Mouse (Mus musculus): ENCODE data around the gene Hnrnph3.
"Not testable (repeated sequence)": the region's sequence is repeated elsewhere in the genome, so short reads cannot be mapped to it uniquely, and the experiment has no call there.

Hnrnph3 gene

GRCm38 (mm10) chr10:63023749-63024579, at the start of gene Hnrnph3, which contains the start of gene Pbld2:
Hnrnph3 (minus strand) TSS chr10:63024217.
Pbld2 (plus strand) TSS chr10:63024315.
- peak; percentile 98 to 99 for DNase-seq (ENCODE audit: low spot score in 2 of 2)

GRCm38 (mm10) chr10:63065988-63066387, 42.0 kb upstream of the Hnrnph3 start:
- DNase-seq (ENCODE audit: low spot score in 2 of 2): peak; percentile 79 to 86

GRCm38 (mm10) chr10:63065561-63065960, 41.5 kb upstream of the Hnrnph3 start:
- no peak for DNase-seq (ENCODE audit: low spot score in 2 of 2)

- no peak for DNase-seq (ENCODE audit: low spot score in 2 of 2)
These were observed 40.5 kb upstream of the Hnrnph3 start for GRCm38 (mm10) chr10:63064516-63064915.

- DNase-seq (ENCODE audit: low spot score in 2 of 2): no peak
These were observed 39.3 kb upstream of the Hnrnph3 start for GRCm38 (mm10) chr10:63063365-63063764.

GRCm38 (mm10) chr10:63062696-63063095, 38.7 kb upstream of the Hnrnph3 start:
- DNase-seq (ENCODE audit: low spot score in 2 of 2): no peak

- no peak for DNase-seq (ENCODE audit: low spot score in 2 of 2)
These were observed 37.2 kb upstream of the Hnrnph3 start for GRCm38 (mm10) chr10:63061266-63061665.

- DNase-seq (ENCODE audit: low spot score in 2 of 2): no peak
These were observed 36.4 kb upstream of the Hnrnph3 start for GRCm38 (mm10) chr10:63060406-63060805.

- DNase-seq (ENCODE audit: low spot score in 2 of 2): no peak
These were observed 35.8 kb upstream of the Hnrnph3 start, which contains the start of gene Pbld1 for GRCm38 (mm10) chr10:63059862-63060261. Pbld1 (plus strand) TSS chr10:63060162.

GRCm38 (mm10) chr10:63056966-63057750, 33.1 kb upstream of the Hnrnph3 start:
- DNase-seq (ENCODE audit: low spot score in 2 of 2): no peak

GRCm38 (mm10) chr10:63054586-63054985, 30.6 kb upstream of the Hnrnph3 start:
- DNase-seq (ENCODE audit: low spot score in 2 of 2): no peak

GRCm38 (mm10) chr10:63054071-63054470, 30.1 kb upstream of the Hnrnph3 start:
- DNase-seq (ENCODE audit: low spot score in 2 of 2): not testable (repeated sequence)

- DNase-seq (ENCODE audit: low spot score in 2 of 2): no peak
These were observed 29.0 kb upstream of the Hnrnph3 start for GRCm38 (mm10) chr10:63053007-63053406.

- no peak for DNase-seq (ENCODE audit: low spot score in 2 of 2)
These were observed 28.0 kb upstream of the Hnrnph3 start for GRCm38 (mm10) chr10:63052011-63052410.

- no peak for DNase-seq (ENCODE audit: low spot score in 2 of 2)
These were observed 27.2 kb upstream of the Hnrnph3 start for GRCm38 (mm10) chr10:63051267-63051666.

GRCm38 (mm10) chr10:63049106-63049505, 25.1 kb upstream of the Hnrnph3 start:
- no peak for DNase-seq (ENCODE audit: low spot score in 2 of 2)

GRCm38 (mm10) chr10:63047751-63048150, 23.7 kb upstream of the Hnrnph3 start:
- no peak for DNase-seq (ENCODE audit: low spot score in 2 of 2)

GRCm38 (mm10) chr10:63043154-63043553, 19.1 kb upstream of the Hnrnph3 start:
- DNase-seq (ENCODE audit: low spot score in 2 of 2): no peak

- no peak for DNase-seq (ENCODE audit: low spot score in 2 of 2)
These were observed 16.0 kb upstream of the Hnrnph3 start for GRCm38 (mm10) chr10:63039867-63040628.

- no peak for DNase-seq (ENCODE audit: low spot score in 2 of 2)
These were observed 14.7 kb upstream of the Hnrnph3 start for GRCm38 (mm10) chr10:63038571-63039320.

GRCm38 (mm10) chr10:63032956-63033355, 8.9 kb upstream of the Hnrnph3 start:
- no peak for DNase-seq (ENCODE audit: low spot score in 2 of 2)
